Mouse (Mus musculus): ENCODE measurements around the gene Ptgir. TPM values are rescaled to one million over a fixed set of nuclear protein-coding genes. Genes with fewer than 3 reads are reported as not detected.
A peak's percentile ranks its signal among the peaks of the same experiment; 100 is the strongest.
"Not testable (repeated sequence)": the region's sequence is repeated elsewhere in the genome, so short reads cannot be mapped to it uniquely, and the experiment has no call there.

Gene Ptgir
- polyA plus RNA-seq, 1 experiment from 2014 or later = 2.6 TPM

- Histone ChIP-seq H3K27ac (ENCODE audit: low read length) (no peak overlapping the region), H3K9me3 (ENCODE audit: low read length) (no peaks in the 10 kb centered on the region), H3K27me3 (ENCODE audit: insufficient read depth, low read length) (peaks cover 52% of the 10 kb centered on the region), H3K36me3 (ENCODE audit: insufficient read depth, low read length) (no peaks in the 10 kb centered on the region), H3K4me1 (ENCODE audit: insufficient read depth, low read length) (peaks cover 48% of the 10 kb centered on the region), H3K4me2 (replicated peaks; ENCODE audit: low read depth, low read length) (peak overlapping the region; percentile 63), H3K4me3 (ENCODE audit: low read length) (peak overlapping the region; percentile 44), H3K9ac (replicated peaks; ENCODE audit: low read length) (peak overlapping the region; percentile 62)
- WGBS = 7% methylated on average over 52 of the region's 53 CpGs
- no peak for ATAC-seq (ENCODE audit: low FRiP score, low TSS enrichment)
These were observed 40.4 kb downstream of the Ptgir start for GRCm38 (mm10) chr7:16946441-16947348.

DNA sequence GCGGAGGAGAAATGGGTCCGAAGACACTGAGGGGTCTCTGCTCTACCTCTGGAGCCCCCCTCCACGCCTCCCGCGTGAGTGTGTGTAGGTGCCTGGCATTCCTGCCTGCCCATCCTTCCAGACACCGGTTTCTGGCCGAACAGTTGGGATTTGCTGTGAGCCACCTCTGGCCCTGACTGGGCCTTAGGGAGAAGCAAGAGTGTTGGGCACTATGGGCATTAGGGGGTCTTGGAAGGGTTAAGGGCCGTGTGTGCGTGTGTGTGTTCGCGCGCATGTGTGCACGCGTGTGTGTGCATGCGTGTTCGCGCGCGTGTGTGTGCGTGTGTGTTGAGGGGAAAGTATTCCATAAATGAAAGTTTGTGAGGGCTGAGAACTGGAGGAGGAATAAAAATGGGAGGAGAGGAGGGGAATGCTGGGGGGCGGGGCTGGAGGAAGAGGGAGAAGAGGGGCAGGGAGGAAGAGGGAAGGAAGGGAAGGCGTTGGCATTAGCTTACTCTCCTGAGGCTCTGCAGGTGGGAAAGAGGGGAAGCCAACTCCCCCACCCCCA lies 41.1 kb downstream of the Ptgir start:
- peaks cover 48% of the 10 kb centered on the region for H3K4me1 ChIP-seq (ENCODE audit: insufficient read depth, low read length)
- no peak for ATAC-seq (ENCODE audit: low FRiP score, low TSS enrichment)
- H3K4me2 ChIP-seq (replicated peaks; ENCODE audit: low read depth, low read length) = peak overlapping the region; percentile 63
- no peaks in the 10 kb centered on the region for H3K36me3 ChIP-seq (ENCODE audit: insufficient read depth, low read length)
- 15% methylated on average over 22 of the region's 22 CpGs for WGBS
- H3K4me3 ChIP-seq (ENCODE audit: low read length) = peak overlapping the region; percentile 44
- H3K9ac ChIP-seq (replicated peaks; ENCODE audit: low read length) = peak overlapping the region; percentile 62
- H3K9me3 ChIP-seq (ENCODE audit: low read length) = no peaks in the 10 kb centered on the region
- H3K27ac ChIP-seq (ENCODE audit: low read length) = no peak overlapping the region
- H3K27me3 ChIP-seq (ENCODE audit: insufficient read depth, low read length) = peaks cover 52% of the 10 kb centered on the region

DNA sequence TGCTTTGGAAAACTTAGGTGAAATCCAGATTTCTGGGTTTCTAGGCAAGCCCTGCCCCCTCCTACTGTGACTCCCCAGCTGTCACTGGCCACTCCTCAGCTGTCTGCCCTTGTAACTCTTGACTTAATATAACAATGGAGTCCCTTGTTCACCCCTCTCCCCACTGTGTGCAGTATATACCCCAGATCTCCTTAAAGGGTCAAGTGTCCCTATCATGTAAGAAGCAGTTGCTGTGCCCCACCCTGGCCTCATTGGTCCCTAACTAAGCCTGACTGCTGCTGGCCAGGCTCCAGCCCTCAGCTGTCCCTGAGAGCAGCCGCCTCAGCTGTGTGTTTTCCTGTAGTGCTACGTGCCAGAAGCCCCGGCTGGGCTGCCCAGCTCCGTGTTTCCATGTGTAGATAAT lies 41.7 kb downstream of the Ptgir start:
- no peak overlapping the region for H3K4me3 ChIP-seq (ENCODE audit: low read length)
- WGBS = 12% methylated on average over 4 of the region's 4 CpGs
- H3K9ac ChIP-seq (replicated peaks; ENCODE audit: low read length) = no peak overlapping the region
- H3K9me3 ChIP-seq (ENCODE audit: low read length) = no peaks in the 10 kb centered on the region
- 0 out of 2 replicates have a peak overlapping the region, but pooled peaks have one; percentile 63 for H3K4me2 ChIP-seq (replicated peaks; ENCODE audit: low read depth, low read length)
- ATAC-seq (ENCODE audit: low FRiP score, low TSS enrichment) = no peak
- no peaks in the 10 kb centered on the region for H3K36me3 ChIP-seq (ENCODE audit: insufficient read depth, low read length)
- H3K27ac ChIP-seq (ENCODE audit: low read length) = no peak overlapping the region
- H3K27me3 ChIP-seq (ENCODE audit: insufficient read depth, low read length) = peaks cover 52% of the 10 kb centered on the region
- H3K4me1 ChIP-seq (ENCODE audit: insufficient read depth, low read length) = peaks cover 48% of the 10 kb centered on the region

GRCm38 (mm10) chr7:16948923-16949458 lies 42.7 kb downstream of the Ptgir start:
- H3K4me2 ChIP-seq (replicated peaks; ENCODE audit: low read depth, low read length) = no peak overlapping the region
- no peak overlapping the region for H3K27ac ChIP-seq (ENCODE audit: low read length)
- H3K9me3 ChIP-seq (ENCODE audit: low read length) = no peaks in the 10 kb centered on the region
- no peak overlapping the region for H3K9ac ChIP-seq (replicated peaks; ENCODE audit: low read length)
- no peak overlapping the region for H3K4me3 ChIP-seq (ENCODE audit: low read length)
- peaks cover 46% of the 10 kb centered on the region for H3K4me1 ChIP-seq (ENCODE audit: insufficient read depth, low read length)
- WGBS = 70% methylated on average over 8 of the region's 8 CpGs
- no peak for ATAC-seq (ENCODE audit: low FRiP score, low TSS enrichment)
- H3K27me3 ChIP-seq (ENCODE audit: insufficient read depth, low read length) = peaks cover 52% of the 10 kb centered on the region
- H3K36me3 ChIP-seq (ENCODE audit: insufficient read depth, low read length) = no peaks in the 10 kb centered on the region

GRCm38 (mm10) chr7:16949908-16950841 lies 43.9 kb downstream of the Ptgir start:
- H3K36me3 ChIP-seq (ENCODE audit: insufficient read depth, low read length) = no peaks in the 10 kb centered on the region
- 12% methylated on average over 29 of the region's 29 CpGs for WGBS
- H3K9ac ChIP-seq (replicated peaks; ENCODE audit: low read length) = peak overlapping the region; percentile 49
- H3K4me3 ChIP-seq (ENCODE audit: low read length) = peak overlapping the region; percentile 37
- peaks cover 49% of the 10 kb centered on the region for H3K27me3 ChIP-seq (ENCODE audit: insufficient read depth, low read length)
- H3K4me2 ChIP-seq (replicated peaks; ENCODE audit: low read depth, low read length) = peak overlapping the region; percentile 56
- ATAC-seq (ENCODE audit: low FRiP score, low TSS enrichment) = peak; percentile 28
- no peak overlapping the region for H3K27ac ChIP-seq (ENCODE audit: low read length)
- H3K9me3 ChIP-seq (ENCODE audit: low read length) = no peaks in the 10 kb centered on the region
- H3K4me1 ChIP-seq (ENCODE audit: insufficient read depth, low read length) = peaks cover 37% of the 10 kb centered on the region

- no peaks in the 10 kb centered on the region for H3K36me3 ChIP-seq (ENCODE audit: insufficient read depth, low read length)
- no peak overlapping the region for H3K4me3 ChIP-seq (ENCODE audit: low read length)
- H3K9ac ChIP-seq (replicated peaks; ENCODE audit: low read length) = no peak overlapping the region
- 26% methylated on average over 18 of the region's 18 CpGs for WGBS
- peak; percentile 66 for ATAC-seq (ENCODE audit: low FRiP score, low TSS enrichment)
- peaks cover 29% of the 10 kb centered on the region for H3K4me1 ChIP-seq (ENCODE audit: insufficient read depth, low read length)
- H3K4me2 ChIP-seq (replicated peaks; ENCODE audit: low read depth, low read length) = no peak overlapping the region
- H3K27me3 ChIP-seq (ENCODE audit: insufficient read depth, low read length) = peaks cover 40% of the 10 kb centered on the region
- H3K9me3 ChIP-seq (ENCODE audit: low read length) = no peaks in the 10 kb centered on the region
- no peak overlapping the region for H3K27ac ChIP-seq (ENCODE audit: low read length)
These were observed 44.8 kb downstream of the Ptgir start for GRCm38 (mm10) chr7:16950861-16951635.

GRCm38 (mm10) chr7:16953776-16954175 lies 47.5 kb downstream of the Ptgir start:
- H3K4me1 ChIP-seq (ENCODE audit: insufficient read depth, low read length); H3K4me3 ChIP-seq (ENCODE audit: low read length); ATAC-seq (ENCODE audit: low FRiP score, low TSS enrichment); H3K4me2 ChIP-seq (replicated peaks; ENCODE audit: low read depth, low read length); H3K27ac ChIP-seq (ENCODE audit: low read length); H3K9me3 ChIP-seq (ENCODE audit: low read length); H3K9ac ChIP-seq (replicated peaks; ENCODE audit: low read length); H3K36me3 ChIP-seq (ENCODE audit: insufficient read depth, low read length): not testable (repeated sequence)
- H3K27me3 ChIP-seq (ENCODE audit: insufficient read depth, low read length) = peaks cover 13% of the 10 kb centered on the region
- WGBS = 72% methylated on average over 2 of the region's 2 CpGs

- Histone ChIP-seq H3K4me3 (ENCODE audit: low read length) (no peak overlapping the region), H3K4me1 (ENCODE audit: insufficient read depth, low read length) (0 out of 2 replicates have a peak, but pooled peaks cover 3% of the 10 kb centered on the region), H3K9me3 (ENCODE audit: low read length) (no peaks in the 10 kb centered on the region), H3K27ac (ENCODE audit: low read length) (no peak overlapping the region), H3K4me2 (replicated peaks; ENCODE audit: low read depth, low read length) (no peak overlapping the region), H3K36me3 (ENCODE audit: insufficient read depth, low read length) (no peaks in the 10 kb centered on the region), H3K9ac (replicated peaks; ENCODE audit: low read length) (no peak overlapping the region), H3K27me3 (ENCODE audit: insufficient read depth, low read length) (no peaks in the 10 kb centered on the region)
- ATAC-seq (ENCODE audit: low FRiP score, low TSS enrichment) = no peak
- WGBS = 82% methylated on average over 4 of the region's 4 CpGs
These were observed 49.4 kb downstream of the Ptgir start for GRCm38 (mm10) chr7:16955712-16956111.

Measured in kidney, embryonic 16.5 days (tissue).